Mouse (Mus musculus) limb, embryonic 11.5 days (tissue): ENCODE data around the gene Mpp1. TPM values are rescaled to one million over a fixed set of nuclear protein-coding genes. Genes with fewer than 3 reads are reported as not detected.
"Not testable (repeated sequence)": the region's sequence is repeated elsewhere in the genome, so short reads cannot be mapped to it uniquely, and the experiment has no call there.

Experiments
- ATAC-seq: fragments of 200-750 bp; cut with Nextera tagmentation; 2 replicates; pipeline ENCODE4 v1.8.0; 2017; ENCODE audit warnings: low read depth; ENCODE audit not compliant: insufficient number of reproducible peaks, low FRiP score, low TSS enrichment
- DNase-seq: peaks from one replicate; pipeline ENCODE4 v3.0.0-alpha.2; 2015; ENCODE audit warnings: low spot score
- H3K27ac ChIP-seq: fragments of 300-500 bp; sonication (generic); replicated peaks from 2 replicates; pipeline ENCODE4 v1.5.1; 2014; ENCODE audit warnings: low read depth, mild to moderate bottlenecking, low read length
- H3K27me3 ChIP-seq: fragments of 300-500 bp; sonication (generic); 2 replicates; pipeline ENCODE4 v1.6.1; 2014; ENCODE audit warnings: mild to moderate bottlenecking, low read length, mixed read lengths; ENCODE audit not compliant: control insufficient read depth, insufficient read depth
- H3K36me3 ChIP-seq: fragments of 300-500 bp; sonication (generic); 2 replicates; pipeline ENCODE4 v1.6.1; 2014; ENCODE audit warnings: mild to moderate bottlenecking, low read length, moderate library complexity, mixed read lengths; ENCODE audit not compliant: control insufficient read depth, insufficient read depth
- H3K4me1 ChIP-seq: fragments of 300-500 bp; sonication (generic); 2 replicates; pipeline ENCODE4 v1.6.1; 2014; ENCODE audit warnings: low read length, mixed read lengths; ENCODE audit not compliant: control insufficient read depth, insufficient read depth
- H3K4me2 ChIP-seq: fragments of 300-500 bp; sonication (generic); 2 replicates; pipeline ENCODE4 v1.6.1; 2014; ENCODE audit warnings: low read depth, mild to moderate bottlenecking, moderate library complexity; ENCODE audit not compliant: severe bottlenecking
- H3K4me3 ChIP-seq: fragments of 300-500 bp; sonication (generic); 2 replicates; pipeline ENCODE4 v1.5.1; 2014; ENCODE audit warnings: low read depth, low read length
- H3K9ac ChIP-seq: fragments of 300-500 bp; sonication (generic); 2 replicates; pipeline ENCODE4 v1.6.1; 2014; ENCODE audit warnings: mild to moderate bottlenecking, low read length
- H3K9me3 ChIP-seq: fragments of 300-500 bp; sonication (generic); 2 replicates; pipeline ENCODE4 v1.6.1; 2016; ENCODE audit warnings: low read length; ENCODE audit not compliant: control insufficient read depth
- WGBS: fragments of 180-500 bp; shearing (Covaris S2); extraction: QIAGEN DNeasy Blood & Tissue Kit; methylation state at CpG from one replicate; pipeline ENCODE4 v1.1.7; 2014; 5-methylcytosine and 5-hydroxymethylcytosine counted together
- polyA plus RNA-seq: library from polyadenylated mRNA; unstranded; fragments of >200 nt; fragmentation: Nextera tagmentation; extraction: Ambion mirVana; gene quantifications from 2 replicates; pipeline ENCODE4 v1.2.1, GENCODE M21; 2014

Gene Mpp1
- 28.7 and 30.5 TPM in 2 replicates for polyA plus RNA-seq

GRCm38 (mm10) chrX:75130467-75131160, at the start of gene Mpp1:
TSS of gene Mpp1 (minus strand) at chrX:75131016.
- H3K4me3 ChIP-seq: peak within 1 kb of the TSS; percentile 41
- H3K9me3 ChIP-seq: no peaks in the 10 kb centered on the region
- no peaks in the 10 kb centered on the region for H3K27me3 ChIP-seq
- peak within 1 kb of the TSS; percentile 57 for H3K9ac ChIP-seq
- 19% methylated on average over 36 of the region's 36 CpGs for WGBS
- H3K4me2 ChIP-seq: peak within 1 kb of the TSS; percentile 42
- no peaks in the 10 kb centered on the region for H3K36me3 ChIP-seq
- H3K27ac ChIP-seq: no peak within 1 kb of the TSS
- no peaks in the 10 kb centered on the region for H3K4me1 ChIP-seq
- peak; percentile 80 for DNase-seq
- ATAC-seq: peak; percentile 97

- DNase-seq (no peak), ATAC-seq (no peak)
- 76% methylated on average over 1 of the region's 1 CpGs for WGBS
- no peaks in the 10 kb centered on the region for H3K9me3 ChIP-seq
- no peak within 1 kb of the TSS for H3K4me3 ChIP-seq
- no peak within 1 kb of the TSS for H3K27ac ChIP-seq
- H3K27me3 ChIP-seq: no peaks in the 10 kb centered on the region
- H3K4me1 ChIP-seq: no peaks in the 10 kb centered on the region
- no peak within 1 kb of the TSS for H3K9ac ChIP-seq
- H3K36me3 ChIP-seq: no peaks in the 10 kb centered on the region
- H3K4me2 ChIP-seq: no peak within 1 kb of the TSS
These were observed 32.9 kb upstream of the Mpp1 start, which contains the start of gene Smim9 for GRCm38 (mm10) chrX:75163670-75164069. TSS of gene Smim9 (minus strand) at chrX:75163770.

GRCm38 (mm10) chrX:75155576-75156243, 24.9 kb upstream of the Mpp1 start:
- Histone ChIP-seq H3K36me3 (no peaks in the 10 kb centered on the region), H3K9me3 (no peaks in the 10 kb centered on the region), H3K4me2 (peak overlapping the region; percentile 53), H3K9ac (peak overlapping the region; percentile 50), H3K4me1 (no peaks in the 10 kb centered on the region), H3K27ac (no peak overlapping the region), H3K4me3 (peak overlapping the region; percentile 31), H3K27me3 (no peaks in the 10 kb centered on the region)
- WGBS: 25% methylated on average over 12 of the region's 49 CpGs
- DNase-seq: peak; percentile 42
- ATAC-seq: peak; percentile 72; the same call in 1 of the 2 replicates

GRCm38 (mm10) chrX:75152249-75152648, 21.4 kb upstream of the Mpp1 start:
- Histone ChIP-seq H3K27me3 (no peaks in the 10 kb centered on the region), H3K9me3 (no peaks in the 10 kb centered on the region), H3K9ac (no peak overlapping the region), H3K4me2 (no peak overlapping the region), H3K36me3 (no peaks in the 10 kb centered on the region), H3K4me3 (no peak overlapping the region), H3K27ac (no peak overlapping the region), H3K4me1 (no peaks in the 10 kb centered on the region)
- DNase-seq: no peak
- WGBS: 59% methylated on average over 1 of the region's 1 CpGs
- no peak for ATAC-seq

GRCm38 (mm10) chrX:75150304-75150703, 19.5 kb upstream of the Mpp1 start:
- H3K9ac ChIP-seq: no peak overlapping the region
- WGBS: 87% methylated on average over 2 of the region's 2 CpGs
- no peaks in the 10 kb centered on the region for H3K4me1 ChIP-seq
- DNase-seq (no peak), ATAC-seq (no peak)
- H3K9me3 ChIP-seq: no peaks in the 10 kb centered on the region
- no peak overlapping the region for H3K4me3 ChIP-seq
- no peak overlapping the region for H3K27ac ChIP-seq
- H3K4me2 ChIP-seq: no peak overlapping the region
- H3K36me3 ChIP-seq: no peaks in the 10 kb centered on the region
- no peaks in the 10 kb centered on the region for H3K27me3 ChIP-seq

- no peak for ATAC-seq
- H3K4me1 ChIP-seq: no peaks in the 10 kb centered on the region
- no peak for DNase-seq
- H3K9ac ChIP-seq: no peak overlapping the region
- 82% methylated on average over 4 of the region's 4 CpGs for WGBS
- no peak overlapping the region for H3K27ac ChIP-seq
- H3K9me3 ChIP-seq: no peaks in the 10 kb centered on the region
- no peak overlapping the region for H3K4me3 ChIP-seq
- no peak overlapping the region for H3K4me2 ChIP-seq
- no peaks in the 10 kb centered on the region for H3K27me3 ChIP-seq
- no peaks in the 10 kb centered on the region for H3K36me3 ChIP-seq
These were observed 17.6 kb upstream of the Mpp1 start for GRCm38 (mm10) chrX:75148414-75148813.

- not testable (repeated sequence) for ATAC-seq, H3K9me3 ChIP-seq, H3K4me1 ChIP-seq, H3K27ac ChIP-seq, H3K27me3 ChIP-seq, H3K36me3 ChIP-seq, H3K9ac ChIP-seq
- 23% methylated on average over 11 of the region's 42 CpGs for WGBS
- Histone ChIP-seq H3K4me2 (peak overlapping the region; percentile 41; the same call in 1 of the 2 replicates), H3K4me3 (0 out of 2 replicates have a peak overlapping the region, but pooled peaks have one; percentile 3)
- DNase-seq: peak; percentile 33
These were observed 12.3 kb upstream of the Mpp1 start for GRCm38 (mm10) chrX:75143124-75143555.

- no peak overlapping the region for H3K9ac ChIP-seq
- no peaks in the 10 kb centered on the region for H3K9me3 ChIP-seq
- no peak overlapping the region for H3K27ac ChIP-seq
- H3K4me1 ChIP-seq: no peaks in the 10 kb centered on the region
- H3K36me3 ChIP-seq: no peaks in the 10 kb centered on the region
- no peak overlapping the region for H3K4me3 ChIP-seq
- H3K4me2 ChIP-seq: no peak overlapping the region
- H3K27me3 ChIP-seq: no peaks in the 10 kb centered on the region
- ATAC-seq (no peak), DNase-seq (no peak)
- WGBS: 93% methylated on average over 2 of the region's 2 CpGs
These were observed 7.4 kb upstream of the Mpp1 start for GRCm38 (mm10) chrX:75138182-75138581.
